Mouse (Mus musculus): ENCODE measurements around the gene Ctnnal1. TPM values are rescaled to one million over a fixed set of nuclear protein-coding genes. Genes with fewer than 3 reads are reported as not detected.
"Not testable (repeated sequence)": the region's sequence is repeated elsewhere in the genome, so short reads cannot be mapped to it uniquely, and the experiment has no call there.

Ctnnal1 gene
- total and polyA plus RNA-seq, 3 experiments, result 3.7 to 16.6 (median 6.2) TPM

DNA sequence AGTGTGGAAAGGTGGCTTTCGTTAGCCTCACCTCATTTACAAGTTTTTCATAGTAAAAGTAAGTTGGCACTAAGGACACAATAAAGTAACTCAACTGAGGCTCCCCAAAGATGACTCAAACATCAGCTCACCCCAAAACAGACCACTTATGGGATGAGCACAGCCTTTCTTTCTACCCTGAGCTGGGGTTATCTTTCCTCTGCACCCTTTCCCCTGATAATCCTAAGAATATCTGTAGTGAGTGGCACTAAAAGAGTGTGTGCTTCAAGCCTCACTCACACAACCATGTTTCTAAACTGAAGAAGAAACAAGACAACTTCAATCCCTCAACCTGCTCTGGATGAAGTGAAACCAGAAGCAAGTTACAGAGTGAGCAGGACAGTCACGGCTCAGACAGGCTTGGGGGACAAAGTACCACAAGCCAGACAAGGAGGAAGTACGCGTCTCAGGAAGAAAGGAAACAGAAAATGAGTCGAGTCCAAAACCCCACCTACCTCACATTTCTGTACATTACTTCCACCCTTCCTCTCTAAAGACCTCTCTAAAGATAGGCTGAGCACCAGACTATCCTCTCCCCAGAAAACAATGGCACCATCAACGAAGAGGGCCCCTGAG lies 27.6 kb upstream of the Ctnnal1 start:
- TF ChIP-seq TAL1 (conservative IDR thresholded peaks at IDR 0.05; ENCODE audit: low read depth, low read length) (no peak), GATA1 (IDR thresholded peaks at IDR 0.05; ENCODE audit: borderline replicate concordance, low read length) (no peak), CTCF (IDR thresholded peaks at IDR 0.05; ENCODE audit: low read depth, low read length) (no peak), POLR2AphosphoS5 (IDR thresholded peaks at IDR 0.05; ENCODE audit: insufficient replicate concordance, low read depth, low read length) (no peak), GATA2 (IDR thresholded peaks at IDR 0.05; ENCODE audit: borderline replicate concordance, low read depth, low read length) (no peak)
- H3K36me3 ChIP-seq (replicated peaks), result peaks cover 82% of the 10 kb centered on the region
- H3K9me3 ChIP-seq (replicated peaks), result no peaks in the 10 kb centered on the region
- no peaks in the 10 kb centered on the region for H3K27me3 ChIP-seq (ENCODE audit: insufficient read depth, low read length)
- DNase-seq (ENCODE audit: low spot score) (no peak), ATAC-seq (ENCODE audit: extremely low read depth, insufficient number of reproducible peaks, low FRiP score, poor library complexity, severe bottlenecking) (no peak)
- peaks cover 3% of the 10 kb centered on the region; the same call in 1 of the 2 replicates for H3K4me1 ChIP-seq (ENCODE audit: insufficient read depth, low read depth, low read length)
- no peak overlapping the region for H3K4me3 ChIP-seq (ENCODE audit: low read depth, low read length)

DNA sequence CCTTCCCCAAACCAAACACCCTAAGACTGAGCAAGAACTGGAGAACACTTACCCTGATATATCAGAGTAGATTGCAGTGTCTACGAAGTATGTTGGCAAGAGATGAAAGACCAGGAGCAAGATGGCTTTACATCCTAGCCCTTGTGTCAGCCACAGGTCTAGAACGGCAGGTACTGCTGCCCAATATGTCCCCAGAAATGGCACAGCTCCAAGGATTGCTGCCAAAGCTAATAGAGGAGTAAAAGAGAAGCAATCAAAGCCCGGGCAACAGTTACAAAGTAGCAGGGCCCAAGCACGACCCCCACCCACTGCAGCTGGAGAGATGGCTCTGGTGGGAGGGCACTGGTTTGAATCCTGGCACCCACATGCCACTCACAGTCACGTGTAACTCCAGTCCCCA lies 23.5 kb upstream of the Ctnnal1 start:
- H3K36me3 ChIP-seq (replicated peaks), result peaks cover 85% of the 10 kb centered on the region

DNA sequence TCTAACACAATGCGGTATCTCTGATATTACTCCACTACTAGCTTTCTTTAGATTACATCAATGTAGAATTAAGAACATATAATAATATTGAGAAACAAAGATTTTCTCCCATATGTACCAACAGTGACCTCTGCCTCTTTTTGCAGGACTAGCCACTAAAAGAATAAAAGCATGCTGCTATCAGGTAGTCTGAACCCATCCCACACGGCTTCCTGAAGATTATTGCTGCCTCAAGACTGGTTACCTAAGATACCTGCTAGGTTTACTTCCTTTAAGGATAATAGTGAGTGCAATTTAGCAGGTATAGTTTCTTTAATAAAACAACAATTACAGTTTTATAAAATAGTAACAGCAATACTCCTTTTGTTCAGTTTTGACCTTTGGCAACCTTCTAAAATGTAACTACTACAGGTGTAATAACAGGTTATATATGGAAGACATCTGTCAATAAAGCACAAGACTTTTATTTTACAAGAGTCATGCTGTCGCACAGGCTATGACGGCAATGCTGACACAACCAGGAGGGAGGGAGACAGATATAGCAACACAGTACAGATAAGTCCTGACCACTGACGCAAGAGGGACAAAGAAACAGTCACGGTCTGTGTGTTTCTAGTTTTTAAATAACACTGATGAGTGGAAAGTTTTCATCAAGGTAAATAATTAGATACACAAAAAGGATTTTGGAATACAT lies 21.4 kb upstream of the Ctnnal1 start:
- TF ChIP-seq TAL1 (conservative IDR thresholded peaks at IDR 0.05; ENCODE audit: low read depth, low read length) (no peak), POLR2AphosphoS5 (IDR thresholded peaks at IDR 0.05; ENCODE audit: insufficient replicate concordance, low read depth, low read length) (no peak), GATA1 (IDR thresholded peaks at IDR 0.05; ENCODE audit: borderline replicate concordance, low read length) (no peak), CTCF (IDR thresholded peaks at IDR 0.05; ENCODE audit: low read depth, low read length) (no peak), GATA2 (IDR thresholded peaks at IDR 0.05; ENCODE audit: borderline replicate concordance, low read depth, low read length) (no peak)
- Histone ChIP-seq H3K9me3 (replicated peaks) (no peaks in the 10 kb centered on the region), H3K27me3 (ENCODE audit: insufficient read depth, low read length) (no peaks in the 10 kb centered on the region), H3K4me1 (ENCODE audit: insufficient read depth, low read depth, low read length) (no peaks in the 10 kb centered on the region), H3K4me3 (ENCODE audit: low read depth, low read length) (no peak overlapping the region), H3K36me3 (replicated peaks) (peaks cover 81% of the 10 kb centered on the region)
- DNase-seq (ENCODE audit: low spot score) (no peak), ATAC-seq (ENCODE audit: extremely low read depth, insufficient number of reproducible peaks, low FRiP score, poor library complexity, severe bottlenecking) (no peak)

More for the DNA sequence above, 23.5 kb upstream of the Ctnnal1 start:
- Histone ChIP-seq H3K27me3 (ENCODE audit: insufficient read depth, low read length) (no peaks in the 10 kb centered on the region), H3K4me1 (ENCODE audit: insufficient read depth, low read depth, low read length) (no peaks in the 10 kb centered on the region), H3K9me3 (replicated peaks) (no peaks in the 10 kb centered on the region), H3K4me3 (ENCODE audit: low read depth, low read length) (no peak overlapping the region)
- DNase-seq (ENCODE audit: low spot score) (no peak), ATAC-seq (ENCODE audit: extremely low read depth, insufficient number of reproducible peaks, low FRiP score, poor library complexity, severe bottlenecking) (no peak)
- TF ChIP-seq TAL1 (conservative IDR thresholded peaks at IDR 0.05; ENCODE audit: low read depth, low read length), result no peak

DNA sequence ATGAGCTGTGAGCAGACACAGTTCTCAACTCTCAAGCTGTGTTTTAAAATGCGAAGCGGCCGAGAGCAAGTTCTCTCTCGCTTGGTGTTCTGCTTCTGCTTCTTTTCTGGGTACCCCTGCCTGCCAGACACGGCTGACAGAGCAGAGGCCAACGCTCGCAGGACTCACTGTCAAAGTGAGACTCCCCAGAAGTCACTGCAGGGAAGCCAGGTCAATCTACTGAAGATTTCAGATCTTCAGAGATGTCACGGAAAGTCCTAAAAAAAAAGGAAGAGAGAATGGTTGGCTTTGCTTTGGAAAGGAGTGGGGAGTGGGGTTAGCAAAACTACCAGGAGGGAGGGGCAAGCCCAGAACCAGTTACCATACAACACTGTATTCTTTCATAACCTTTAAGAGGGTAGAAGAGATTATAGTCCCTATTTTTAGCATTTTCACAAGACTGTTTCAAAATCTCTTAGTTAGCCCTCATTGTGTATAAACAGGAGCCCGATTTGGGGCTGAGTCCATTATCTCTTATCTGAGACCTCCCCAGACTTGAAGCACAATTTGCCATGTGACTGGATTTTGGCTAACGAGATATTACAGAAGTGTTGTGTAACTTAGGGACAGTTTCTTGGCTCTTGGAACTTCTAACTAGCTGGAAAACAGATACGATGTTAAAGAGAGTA lies 15.2 kb upstream of the Ctnnal1 start:
- Histone ChIP-seq H3K9me3 (replicated peaks) (no peaks in the 10 kb centered on the region), H3K36me3 (replicated peaks) (peaks cover 65% of the 10 kb centered on the region), H3K4me1 (ENCODE audit: insufficient read depth, low read depth, low read length) (no peaks in the 10 kb centered on the region), H3K4me3 (ENCODE audit: low read depth, low read length) (no peak overlapping the region), H3K27me3 (ENCODE audit: insufficient read depth, low read length) (no peaks in the 10 kb centered on the region)
- DNase-seq (ENCODE audit: low spot score) (no peak), ATAC-seq (ENCODE audit: extremely low read depth, insufficient number of reproducible peaks, low FRiP score, poor library complexity, severe bottlenecking) (no peak)
- no peak for TF ChIP-seq POLR2AphosphoS5 (IDR thresholded peaks at IDR 0.05; ENCODE audit: insufficient replicate concordance, low read depth, low read length)
- TF ChIP-seq GATA2 (IDR thresholded peaks at IDR 0.05; ENCODE audit: borderline replicate concordance, low read depth, low read length), result no peak
- no peak for TF ChIP-seq GATA1 (IDR thresholded peaks at IDR 0.05; ENCODE audit: borderline replicate concordance, low read length)
- TF ChIP-seq CTCF (IDR thresholded peaks at IDR 0.05; ENCODE audit: low read depth, low read length), result no peak
- no peak for TF ChIP-seq TAL1 (conservative IDR thresholded peaks at IDR 0.05; ENCODE audit: low read depth, low read length)

DNA sequence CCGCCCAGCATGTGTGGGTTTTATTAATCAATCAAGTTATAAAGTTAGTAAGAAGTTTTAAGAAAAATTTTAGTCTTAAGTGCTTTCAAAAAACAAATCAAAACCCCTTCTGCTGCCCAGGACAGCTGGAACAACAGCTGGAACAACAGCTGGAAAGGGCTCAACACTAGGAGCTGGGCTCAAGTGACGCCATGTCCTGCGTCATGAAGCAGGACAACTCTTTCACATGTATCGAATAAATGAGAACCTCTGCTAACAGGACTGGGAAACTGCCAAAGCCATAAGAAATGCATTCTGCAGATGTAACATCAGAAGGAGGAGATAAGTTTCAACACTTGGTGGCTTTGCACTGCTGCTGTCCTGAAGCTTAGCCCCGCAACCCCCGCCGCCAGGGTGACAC lies 14.0 kb upstream of the Ctnnal1 start:
- no peak for DNase-seq (ENCODE audit: low spot score)
- Histone ChIP-seq H3K36me3 (replicated peaks) (peaks cover 65% of the 10 kb centered on the region), H3K9me3 (replicated peaks) (no peaks in the 10 kb centered on the region), H3K4me3 (ENCODE audit: low read depth, low read length) (no peak overlapping the region), H3K4me1 (ENCODE audit: insufficient read depth, low read depth, low read length) (no peaks in the 10 kb centered on the region), H3K27me3 (ENCODE audit: insufficient read depth, low read length) (no peaks in the 10 kb centered on the region)
- ATAC-seq (ENCODE audit: extremely low read depth, insufficient number of reproducible peaks, low FRiP score, poor library complexity, severe bottlenecking), result no peak
- no peak for TF ChIP-seq GATA1 (IDR thresholded peaks at IDR 0.05; ENCODE audit: borderline replicate concordance, low read length)
- TF ChIP-seq POLR2AphosphoS5 (IDR thresholded peaks at IDR 0.05; ENCODE audit: insufficient replicate concordance, low read depth, low read length), result no peak
- no peak for TF ChIP-seq CTCF (IDR thresholded peaks at IDR 0.05; ENCODE audit: low read depth, low read length)
- no peak for TF ChIP-seq TAL1 (conservative IDR thresholded peaks at IDR 0.05; ENCODE audit: low read depth, low read length)
- no peak for TF ChIP-seq GATA2 (IDR thresholded peaks at IDR 0.05; ENCODE audit: borderline replicate concordance, low read depth, low read length)

DNA sequence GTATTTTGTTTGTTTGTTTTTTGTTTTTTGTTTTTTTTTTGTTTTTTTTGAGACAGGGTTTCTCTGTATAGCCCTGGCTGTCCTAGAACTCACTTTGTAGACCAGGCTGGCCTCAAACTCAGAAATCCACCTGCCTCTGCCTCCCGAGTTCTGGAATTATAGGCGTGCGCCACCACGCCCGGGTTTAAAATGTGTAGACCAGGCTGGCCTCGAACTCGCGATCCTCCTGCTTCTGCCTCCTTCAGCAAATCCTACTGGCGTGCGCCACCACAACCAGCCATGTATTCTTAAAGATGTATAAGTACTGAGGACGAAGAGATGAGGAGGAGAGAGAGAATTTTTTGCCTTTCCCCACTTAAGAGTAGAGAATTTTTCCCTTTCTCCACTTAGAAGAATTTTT lies 5.6 kb upstream of the Ctnnal1 start:
- not testable (repeated sequence) for H3K4me3 ChIP-seq (ENCODE audit: low read depth, low read length); DNase-seq (ENCODE audit: low spot score); H3K9me3 ChIP-seq (replicated peaks); H3K4me1 ChIP-seq (ENCODE audit: insufficient read depth, low read depth, low read length); ATAC-seq (ENCODE audit: extremely low read depth, insufficient number of reproducible peaks, low FRiP score, poor library complexity, severe bottlenecking); H3K27me3 ChIP-seq (ENCODE audit: insufficient read depth, low read length)
- H3K36me3 ChIP-seq (replicated peaks), result peaks cover 42% of the 10 kb centered on the region
